Mouse (Mus musculus) cerebellum, adult 2 months (tissue): Measurements from ENCODE around the gene Gca. TPM values are rescaled to one million over a fixed set of nuclear protein-coding genes. Genes with fewer than 3 reads are reported as not detected.

Source experiments
- DNase-seq, 2 experiments: peaks; one replicate each; pipeline ENCODE4 v3.0.0; 2021
- H3K27ac ChIP-seq: fragments of 200-500 bp; 2 replicates; pipeline ENCODE4 v1.5.1; 2012; ENCODE audit warnings: low read length, control low read depth, inconsistent platforms; ENCODE audit not compliant: insufficient read depth
- H3K27me3 ChIP-seq: fragments of 200-500 bp; 2 replicates; pipeline ENCODE4 v1.6.1; 2012; ENCODE audit warnings: inconsistent platforms, mild to moderate bottlenecking, low read length, moderate library complexity; ENCODE audit not compliant: control insufficient read depth, insufficient read depth
- H3K4me1 ChIP-seq: fragments of 200-500 bp; 2 replicates; pipeline ENCODE4 v1.6.1; 2011; ENCODE audit warnings: low read length; ENCODE audit not compliant: control insufficient read depth, insufficient read depth
- H3K4me3 ChIP-seq: fragments of 200-500 bp; replicated peaks from 2 replicates; pipeline ENCODE3; 2011; ENCODE audit warnings: mild to moderate bottlenecking, low read depth, low read length, control low read depth; ENCODE audit not compliant: insufficient read depth
- CTCF ChIP-seq: fragments of 200-500 bp; IDR thresholded peaks from 2 replicates; pipeline ENCODE4 v1.5.1; 2011; ENCODE audit warnings: low read depth, mild to moderate bottlenecking, control low read depth, low read length, moderate library complexity, borderline replicate concordance; ENCODE audit not compliant: insufficient read depth
- POLR2A ChIP-seq: fragments of 200-500 bp; IDR thresholded peaks from 2 replicates; pipeline ENCODE4 v1.6.1; 2011; ENCODE audit warnings: low read length, control low read depth, borderline replicate concordance; ENCODE audit not compliant: insufficient read depth
- WGBS: fragments of 180-500 bp; shearing (Covaris S2); methylation state at CpG from one replicate; pipeline ENCODE4 v1.1.7; 2018; 5-methylcytosine and 5-hydroxymethylcytosine counted together
- polyA plus RNA-seq: library from polyadenylated mRNA; depleted of rRNA; stranded (reverse); fragments of >200 nt; gene quantifications from 2 replicates; pipeline ENCODE4 v1.2.3, GENCODE M21; 2012; rRNA removed

The Gca gene
- 9.6 and 11.0 TPM in 2 replicates for polyA plus RNA-seq

DNA sequence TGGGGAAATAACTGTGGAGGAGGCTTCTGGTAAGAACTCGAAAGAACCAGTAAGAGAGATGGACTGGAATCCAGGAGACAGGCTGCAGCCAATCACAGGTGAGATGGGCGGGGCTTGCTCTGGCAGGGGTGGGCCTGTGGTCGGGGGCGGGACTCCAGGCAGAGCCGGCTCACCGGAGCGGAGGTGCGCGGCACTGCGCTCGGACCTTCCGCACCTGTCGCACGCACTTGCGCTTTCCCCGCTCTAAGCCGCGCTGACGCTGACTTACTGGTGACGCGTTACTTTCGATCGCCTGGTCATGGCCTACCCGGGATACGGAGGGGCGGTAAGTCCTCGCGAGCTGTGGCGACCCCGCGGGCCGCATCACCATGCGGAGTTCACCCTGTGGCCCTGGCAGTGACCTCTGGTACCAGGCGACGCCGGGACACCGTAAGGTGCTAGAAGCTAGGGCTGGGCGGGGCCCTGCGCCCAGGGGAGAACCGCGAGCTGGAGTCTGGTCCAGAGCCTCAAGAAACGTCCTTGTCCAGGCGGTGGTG, at the start of gene Gca:
Gene Gca, plus strand, starts transcription at position 151 of the 536 bp plus-strand sequence.
- TF ChIP-seq CTCF (no peak), POLR2A (0 out of 2 replicates have a peak, but pooled peaks have one; percentile 15)
- WGBS: 1% methylated on average over 43 of the region's 43 CpGs
- no peak within 1 kb of the TSS for H3K27ac ChIP-seq

DNA sequence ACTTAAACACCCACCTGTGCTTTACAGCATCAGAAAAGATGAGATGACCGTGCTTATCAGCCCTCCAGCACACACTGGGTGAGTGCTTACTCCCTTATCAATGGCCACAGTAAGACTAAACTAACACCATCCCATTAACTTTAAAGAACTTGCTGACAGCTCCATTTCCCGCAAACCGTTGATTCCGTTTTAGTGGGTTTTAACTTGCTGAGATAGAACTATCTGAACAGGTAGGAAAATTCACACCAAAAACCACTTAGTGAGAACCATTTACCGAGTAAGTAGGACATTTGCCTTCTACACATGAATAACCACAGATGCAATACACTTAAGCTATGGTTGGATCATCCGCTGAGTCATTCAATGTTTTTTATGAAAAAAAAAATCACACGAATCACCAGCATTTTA, 45.1 kb upstream of the Gca start:
- no peak overlapping the region for H3K27ac ChIP-seq
- 91% methylated on average over 7 of the region's 7 CpGs for WGBS
- TF ChIP-seq POLR2A: no peak
- no peak for TF ChIP-seq CTCF
- no peak overlapping the region for H3K4me3 ChIP-seq
- H3K27me3 ChIP-seq: no peaks in the 10 kb centered on the region
- H3K4me1 ChIP-seq: no peaks in the 10 kb centered on the region
- no peak for DNase-seq

More for the DNA sequence above, at the start of gene Gca:
- Histone ChIP-seq H3K4me3 (peak within 1 kb of the TSS; percentile 65), H3K27me3 (no peaks in the 10 kb centered on the region), H3K4me1 (no peaks in the 10 kb centered on the region)
- peak; percentile 73 to 78 for DNase-seq

DNA sequence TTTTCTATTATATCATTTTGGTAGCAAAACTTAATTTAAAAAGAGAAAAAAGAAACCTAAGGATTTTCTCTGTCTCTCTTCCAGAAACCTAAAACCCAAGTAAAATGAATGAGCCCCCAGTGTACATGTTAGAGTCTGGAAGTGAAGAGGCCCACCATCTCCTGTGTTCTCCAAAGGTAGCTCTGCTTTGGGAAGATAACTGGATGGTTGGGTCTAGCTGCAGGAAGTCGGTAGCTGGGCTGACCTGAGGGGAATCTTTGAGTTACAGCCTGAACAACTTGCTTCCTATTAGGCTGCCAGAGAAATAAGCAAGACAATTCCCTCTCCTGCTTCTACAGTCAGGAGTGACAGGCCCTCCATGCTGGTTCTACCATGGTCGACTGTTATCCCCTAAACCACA, 44.4 kb upstream of the Gca start:
- no peak overlapping the region for H3K4me3 ChIP-seq
- 69% methylated on average over 2 of the region's 2 CpGs for WGBS
- H3K4me1 ChIP-seq: no peaks in the 10 kb centered on the region
- no peak for DNase-seq
- H3K27ac ChIP-seq: no peak overlapping the region
- TF ChIP-seq POLR2A: no peak
- no peaks in the 10 kb centered on the region for H3K27me3 ChIP-seq

DNA sequence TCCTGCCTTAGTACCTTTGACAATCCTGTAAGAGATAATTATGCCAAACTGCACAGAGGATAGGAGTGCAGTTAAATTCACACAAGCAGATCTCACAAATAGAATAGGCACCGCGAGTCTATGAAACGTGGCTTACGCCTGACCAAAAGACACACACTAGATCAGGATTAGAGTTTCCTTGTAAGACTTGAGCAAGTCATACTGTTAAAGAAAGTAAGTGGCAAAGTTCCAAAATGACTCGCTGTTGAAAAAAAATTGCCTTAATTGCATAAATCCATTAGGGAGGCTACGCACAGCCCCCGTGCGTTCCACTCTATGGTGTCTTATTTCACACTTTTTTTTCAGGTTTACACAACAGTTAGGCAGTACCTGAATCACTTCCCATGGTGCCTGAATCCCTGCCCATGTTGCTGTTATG, 41.1 kb upstream of the Gca start:
- Histone ChIP-seq H3K4me1 (no peaks in the 10 kb centered on the region), H3K27ac (no peak overlapping the region), H3K27me3 (no peaks in the 10 kb centered on the region), H3K4me3 (no peak overlapping the region)
- no peak for DNase-seq
- 66% methylated on average over 8 of the region's 8 CpGs for WGBS
- TF ChIP-seq CTCF (no peak), POLR2A (no peak)

DNA sequence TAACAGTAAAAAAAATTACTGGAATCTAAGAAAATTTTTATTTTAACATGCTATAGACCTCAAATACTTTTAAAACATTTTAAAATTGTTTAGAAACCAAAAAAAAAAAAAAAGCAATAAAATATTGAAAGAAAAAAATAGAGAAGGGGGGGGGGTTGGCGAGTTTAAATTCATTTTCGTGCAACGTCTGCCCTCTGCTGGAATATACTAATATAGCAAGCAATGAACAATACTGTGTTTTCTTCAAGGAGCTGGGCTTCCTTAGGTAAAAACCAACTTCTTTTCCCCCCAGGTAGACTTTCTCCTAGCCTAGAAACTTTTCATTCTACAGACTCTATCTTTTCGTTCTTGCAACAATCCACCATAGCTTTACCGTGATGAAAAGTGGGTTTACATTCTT, 36.4 kb upstream of the Gca start:
- no peaks in the 10 kb centered on the region for H3K4me1 ChIP-seq
- WGBS: 9% methylated on average over 5 of the region's 5 CpGs
- H3K4me3 ChIP-seq: no peak overlapping the region
- no peaks in the 10 kb centered on the region for H3K27me3 ChIP-seq
- no peak for TF ChIP-seq CTCF
- TF ChIP-seq POLR2A: no peak
- no peak for DNase-seq
- no peak overlapping the region for H3K27ac ChIP-seq

DNA sequence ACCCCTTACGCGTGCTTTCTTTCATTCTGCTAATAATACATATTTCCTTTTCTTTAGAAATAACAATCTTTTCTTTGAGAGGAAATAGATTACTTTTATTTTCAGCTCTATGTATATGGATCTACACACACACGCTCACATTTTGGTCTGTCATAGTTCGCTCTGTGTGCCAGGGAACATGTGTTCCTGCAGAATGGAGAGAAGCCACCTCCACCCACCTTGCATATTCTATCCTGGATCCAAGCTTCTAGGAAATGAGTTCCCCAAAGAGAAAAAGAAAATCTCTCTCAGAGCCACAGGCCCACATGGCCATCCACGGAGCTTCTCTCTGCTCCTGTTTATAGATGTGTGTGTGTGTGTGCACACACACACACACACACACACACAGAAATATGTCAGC, 35.7 kb upstream of the Gca start:
- DNase-seq: no peak
- TF ChIP-seq CTCF (no peak), POLR2A (no peak)
- Histone ChIP-seq H3K4me3 (no peak overlapping the region), H3K27me3 (no peaks in the 10 kb centered on the region), H3K27ac (no peak overlapping the region), H3K4me1 (no peaks in the 10 kb centered on the region)
- 84% methylated on average over 5 of the region's 5 CpGs for WGBS

DNA sequence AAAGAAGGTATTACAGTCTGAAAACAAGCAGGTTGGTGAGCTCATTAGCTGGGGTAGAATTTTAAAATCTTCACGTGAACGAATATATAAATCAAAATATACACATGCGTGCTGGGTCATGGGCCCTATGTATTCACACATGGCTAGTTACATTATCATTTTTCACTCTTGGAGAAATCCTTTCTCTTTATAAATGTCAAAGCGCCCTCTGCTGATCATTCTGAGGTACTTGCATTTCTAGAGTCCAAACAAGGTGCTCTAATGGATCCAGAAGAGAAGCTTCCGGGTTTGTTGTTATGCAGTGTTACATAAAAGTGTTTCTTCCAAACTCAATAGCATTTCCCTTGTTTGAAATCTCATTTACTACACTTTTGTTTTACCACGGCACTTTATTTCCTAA, 33.6 kb upstream of the Gca start:
- no peaks in the 10 kb centered on the region for H3K4me1 ChIP-seq
- peak in 1 of 2 experiments; percentile 13 for DNase-seq
- WGBS: 14% methylated on average over 6 of the region's 6 CpGs
- H3K27me3 ChIP-seq: no peaks in the 10 kb centered on the region
- no peak overlapping the region for H3K4me3 ChIP-seq
- TF ChIP-seq CTCF: peak; percentile 22; the same call in 1 of the 2 replicates
- no peak for TF ChIP-seq POLR2A
- H3K27ac ChIP-seq: no peak overlapping the region

DNA sequence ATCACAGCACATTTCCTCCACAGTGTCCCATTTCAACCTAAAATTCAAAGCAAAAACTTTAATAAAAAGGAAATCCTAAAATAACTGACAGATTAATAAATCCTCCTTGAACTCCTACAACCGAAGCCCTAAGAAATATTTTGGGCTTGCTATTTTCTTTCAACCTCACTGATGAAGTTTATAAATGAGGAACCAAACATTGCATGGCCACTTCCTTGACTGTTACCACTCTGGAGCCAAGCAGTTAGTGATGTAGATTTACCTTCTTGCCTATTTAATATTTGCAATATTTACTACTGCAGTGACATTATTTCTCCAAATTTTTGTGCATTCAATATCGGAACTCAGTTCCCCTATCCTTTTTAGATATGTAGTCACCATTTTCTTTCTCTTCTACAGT, 24.2 kb upstream of the Gca start:
- H3K27me3 ChIP-seq: no peaks in the 10 kb centered on the region
- H3K4me1 ChIP-seq: no peaks in the 10 kb centered on the region
- no peak for TF ChIP-seq POLR2A
- TF ChIP-seq CTCF: no peak
- WGBS: 90% methylated on average over 2 of the region's 2 CpGs
- DNase-seq: no peak
- H3K27ac ChIP-seq: no peak overlapping the region
- no peak overlapping the region for H3K4me3 ChIP-seq
